Mouse (Mus musculus): ENCODE measurements around the gene Terb2.

DNA sequence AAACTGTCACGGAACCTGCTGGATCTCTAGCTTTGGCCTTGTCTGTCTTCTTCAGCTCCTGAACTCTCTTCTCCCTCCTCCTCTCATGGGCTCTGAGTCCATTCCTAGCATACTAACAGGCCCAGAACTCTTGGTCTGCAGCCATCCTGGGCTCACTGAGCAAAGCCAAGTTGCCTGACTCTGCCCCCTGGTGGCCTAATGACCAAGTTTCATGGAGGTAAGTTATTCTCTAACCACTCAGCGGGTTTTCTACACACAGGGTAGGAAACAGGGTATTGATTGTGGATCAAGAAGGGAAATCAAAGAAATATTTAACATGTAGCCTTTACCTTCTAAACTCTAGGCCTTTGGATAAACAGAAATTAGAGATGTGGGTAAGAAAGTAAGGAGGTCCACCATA lies 25.4 kb upstream of the Terb2 start, which contains the start of gene Trim69:
- peak; percentile 14 for TF ChIP-seq CTCF (IDR thresholded peaks at IDR 0.05; ENCODE audit: control insufficient read depth, insufficient read depth, insufficient read length)
- TF ChIP-seq FOSL1 (IDR thresholded peaks at IDR 0.05; ENCODE audit: insufficient read depth, low read length, poor library complexity, severe bottlenecking), result no peak
- TF ChIP-seq MYOG (IDR thresholded peaks at IDR 0.05; ENCODE audit: control insufficient read depth, extremely low read depth, insufficient read length), result no peak
- no peak for TF ChIP-seq CEBPB (IDR thresholded peaks at IDR 0.05; ENCODE audit: low read depth)
